Mouse (Mus musculus) heart, adult 2 months (tissue): ENCODE measurements around the gene 1700013G24Rik. TPM values are rescaled to one million over a fixed set of nuclear protein-coding genes. Genes with fewer than 3 reads are reported as not detected.

Experiments
- DNase-seq, 2 experiments: peaks; one replicate each; pipeline ENCODE4 v3.0.0; 2021
- H3K27ac ChIP-seq: fragments of 200-600 bp; 2 replicates; pipeline ENCODE4 v1.8.1; 2022
- H3K27me3 ChIP-seq: fragments of 200-500 bp; 2 replicates; pipeline ENCODE4 v1.6.1; 2012; ENCODE audit warnings: mild to moderate bottlenecking, low read length, inconsistent platforms, mixed read lengths; ENCODE audit not compliant: control insufficient read depth, insufficient read depth
- H3K36me3 ChIP-seq: fragments of 200-500 bp; 2 replicates; pipeline ENCODE4 v1.6.1; 2012; ENCODE audit warnings: low read length, inconsistent platforms; ENCODE audit not compliant: control insufficient read depth, insufficient read depth
- H3K4me1 ChIP-seq: fragments of 200-500 bp; 2 replicates; pipeline ENCODE4 v1.6.1; 2011; ENCODE audit warnings: low read length; ENCODE audit not compliant: control insufficient read depth, insufficient read depth
- H3K4me3 ChIP-seq: fragments of 200-600 bp; 2 replicates; pipeline ENCODE4 v1.8.1; 2022
- H3K79me2 ChIP-seq: fragments of 200-500 bp; replicated peaks from 2 replicates; pipeline ENCODE4 v1.6.1; 2012; ENCODE audit warnings: mild to moderate bottlenecking, inconsistent platforms, low read length, moderate library complexity, mixed read lengths; ENCODE audit not compliant: control insufficient read depth, insufficient read depth
- H3K9ac ChIP-seq: fragments of 200-500 bp; 2 replicates; pipeline ENCODE4 v1.6.1; 2012; ENCODE audit warnings: low read depth, mild to moderate bottlenecking, control low read depth, inconsistent platforms, low read length, mixed read lengths
- CTCF ChIP-seq: fragments of 200-600 bp; IDR thresholded peaks from 2 replicates; pipeline ENCODE4 v1.8.1; 2022; ENCODE audit warnings: antibody characterized with exemption, mild to moderate bottlenecking, moderate library complexity
- EP300 ChIP-seq: fragments of 200-500 bp; IDR thresholded peaks from 2 replicates; pipeline ENCODE4 v1.6.1; 2011; ENCODE audit warnings: low read depth, low read length, control low read depth; ENCODE audit not compliant: insufficient read depth
- POLR2A ChIP-seq: fragments of 200-500 bp; IDR thresholded peaks from 2 replicates; pipeline ENCODE4 v1.6.1; 2011; ENCODE audit warnings: mild to moderate bottlenecking, low read depth, low read length, control low read depth; ENCODE audit not compliant: insufficient read depth
- WGBS: fragments of 180-500 bp; shearing (Covaris S2); methylation state at CpG from one replicate; pipeline ENCODE4 v1.1.7; 2018; 5-methylcytosine and 5-hydroxymethylcytosine counted together
- intact Hi-C: fragments of 180-260 bp; cut with DNase I; formaldehyde crosslinking; loops from one replicate; pipeline ENCODE4 v1.15.1; 2025
- polyA plus RNA-seq: library from polyadenylated mRNA; depleted of rRNA; stranded (reverse); fragments of >200 nt; gene quantifications from 2 replicates; pipeline ENCODE4 v1.2.3, GENCODE M21; 2012
- total RNA-seq, 2 experiments: library from RNA; stranded (reverse); gene quantifications; 2 replicates each; pipeline ENCODE4 v1.2.3; 2021

The 1700013G24Rik gene
- total and polyA plus RNA-seq, 3 experiments: 0.57 TPM; not detected in 2

DNA sequence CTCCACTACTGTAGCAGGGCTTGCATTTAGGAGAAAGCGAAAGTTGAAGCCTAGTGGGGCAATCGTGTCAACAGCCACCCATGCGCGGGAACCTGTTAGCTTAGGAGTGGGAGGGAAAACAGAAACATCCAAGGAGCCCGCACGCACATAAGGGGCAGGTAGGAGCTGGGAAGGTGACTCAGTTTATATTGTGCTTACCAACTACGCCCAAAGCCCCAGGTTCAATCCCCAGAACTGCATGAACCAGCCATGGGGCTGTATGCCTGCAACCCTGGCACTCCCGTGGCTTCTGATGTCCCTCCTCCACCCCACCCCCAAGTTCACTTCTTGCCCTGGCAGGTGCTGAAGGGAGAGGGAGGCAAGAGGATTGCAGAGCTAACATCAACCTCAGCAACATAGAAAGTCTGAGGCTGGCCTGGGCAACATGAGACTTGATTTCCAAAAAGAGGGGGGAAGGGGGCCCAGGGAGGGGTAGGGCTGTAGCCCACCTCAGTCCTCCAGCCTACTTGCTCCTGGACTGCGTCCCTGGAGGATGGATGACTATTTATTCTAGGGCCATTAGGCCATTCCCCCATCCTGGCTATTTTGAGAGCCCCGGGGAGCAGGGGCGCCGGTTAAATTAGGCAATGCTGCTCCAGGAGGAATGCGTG lies 28.4 kb downstream of the 1700013G24Rik start:
- DNase-seq: peak; percentile 29 to 40
- 44% methylated on average over 13 of the region's 13 CpGs for WGBS
- H3K9ac ChIP-seq: peak overlapping the region; percentile 31
- H3K27me3 ChIP-seq: no peaks in the 10 kb centered on the region
- H3K4me1 ChIP-seq: peaks cover 72% of the 10 kb centered on the region
- H3K27ac ChIP-seq: peak overlapping the region; percentile 95
- peaks cover 7% of the 10 kb centered on the region for H3K79me2 ChIP-seq
- intact Hi-C loops: no loop called here
- H3K36me3 ChIP-seq: peaks cover 27% of the 10 kb centered on the region
- no peak overlapping the region for H3K4me3 ChIP-seq
- TF ChIP-seq POLR2A: no peak
- TF ChIP-seq EP300: no peak
- TF ChIP-seq CTCF: no peak

GRCm38 (mm10) chr4:137483871-137484270 lies 30.8 kb downstream of the 1700013G24Rik start:
- H3K9ac ChIP-seq: peak overlapping the region; percentile 37
- 8% methylated on average over 16 of the region's 16 CpGs for WGBS
- H3K36me3 ChIP-seq: peaks cover 29% of the 10 kb centered on the region
- intact Hi-C loops: no loop called here
- peaks cover 7% of the 10 kb centered on the region for H3K79me2 ChIP-seq
- no peaks in the 10 kb centered on the region for H3K27me3 ChIP-seq
- TF ChIP-seq EP300: peak; percentile 67; the same call in 1 of the 2 replicates
- TF ChIP-seq POLR2A: no peak
- DNase-seq: peak; percentile 73 to 80
- peak overlapping the region; percentile 25; the same call in 1 of the 2 replicates for H3K4me3 ChIP-seq
- H3K27ac ChIP-seq: peak overlapping the region; percentile 95
- H3K4me1 ChIP-seq: peaks cover 71% of the 10 kb centered on the region

DNA sequence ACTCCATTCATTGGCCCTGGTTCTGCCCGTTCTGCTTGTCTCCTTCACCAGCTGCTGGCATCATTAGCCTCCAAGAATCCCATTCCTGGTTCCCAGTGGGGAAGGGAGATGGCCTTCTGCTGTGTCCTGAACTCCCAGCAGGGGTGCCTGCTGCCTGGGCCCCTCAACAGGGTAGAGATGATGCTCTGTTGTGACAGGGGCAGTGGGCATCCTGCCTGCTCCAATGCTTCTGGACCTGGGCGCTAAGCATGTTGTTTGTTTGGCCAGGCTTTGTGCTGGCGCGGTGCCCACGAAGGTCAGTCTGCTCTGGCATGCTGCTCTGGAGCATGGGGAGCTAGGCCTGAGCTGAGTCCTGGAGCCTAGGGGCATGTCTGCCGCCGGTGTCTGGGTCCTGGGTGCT lies 31.5 kb downstream of the 1700013G24Rik start:
- TF ChIP-seq EP300: no peak
- TF ChIP-seq CTCF: 0 out of 2 replicates have a peak, but pooled peaks have one; percentile 13
- TF ChIP-seq POLR2A: no peak
- Histone ChIP-seq H3K4me3 (peak overlapping the region; percentile 17; the same call in 1 of the 2 replicates), H3K4me1 (peaks cover 68% of the 10 kb centered on the region), H3K36me3 (peaks cover 22% of the 10 kb centered on the region), H3K9ac (peak overlapping the region; percentile 37), H3K27ac (peak overlapping the region; percentile 95), H3K79me2 (peaks cover 5% of the 10 kb centered on the region), H3K27me3 (no peaks in the 10 kb centered on the region)
- WGBS: 9% methylated on average over 7 of the region's 7 CpGs
- intact Hi-C loops: no loop called here
- peak; percentile 80 for DNase-seq

- H3K4me1 ChIP-seq: peaks cover 73% of the 10 kb centered on the region
- peak overlapping the region; percentile 9; the same call in 1 of the 2 replicates for H3K4me3 ChIP-seq
- peaks cover 21% of the 10 kb centered on the region for H3K36me3 ChIP-seq
- 0 out of 2 replicates have a peak, but pooled peaks have one; percentile 11 for TF ChIP-seq EP300
- TF ChIP-seq CTCF: no peak
- no peaks in the 10 kb centered on the region for H3K27me3 ChIP-seq
- peaks cover 3% of the 10 kb centered on the region; the same call in 1 of the 2 replicates for H3K79me2 ChIP-seq
- peak overlapping the region; percentile 95 for H3K27ac ChIP-seq
- 18% methylated on average over 14 of the region's 14 CpGs for WGBS
- intact Hi-C loops: loop anchor here (5.0 kb wide), 1 partner anchor 38 kb away; no protein-coding TSS in a partner anchor
- peak overlapping the region; percentile 52 for H3K9ac ChIP-seq
- DNase-seq: peak; percentile 30 to 49
Measured at GRCm38 (mm10) chr4:137485258-137485960, 32.3 kb downstream of the 1700013G24Rik start.

DNA sequence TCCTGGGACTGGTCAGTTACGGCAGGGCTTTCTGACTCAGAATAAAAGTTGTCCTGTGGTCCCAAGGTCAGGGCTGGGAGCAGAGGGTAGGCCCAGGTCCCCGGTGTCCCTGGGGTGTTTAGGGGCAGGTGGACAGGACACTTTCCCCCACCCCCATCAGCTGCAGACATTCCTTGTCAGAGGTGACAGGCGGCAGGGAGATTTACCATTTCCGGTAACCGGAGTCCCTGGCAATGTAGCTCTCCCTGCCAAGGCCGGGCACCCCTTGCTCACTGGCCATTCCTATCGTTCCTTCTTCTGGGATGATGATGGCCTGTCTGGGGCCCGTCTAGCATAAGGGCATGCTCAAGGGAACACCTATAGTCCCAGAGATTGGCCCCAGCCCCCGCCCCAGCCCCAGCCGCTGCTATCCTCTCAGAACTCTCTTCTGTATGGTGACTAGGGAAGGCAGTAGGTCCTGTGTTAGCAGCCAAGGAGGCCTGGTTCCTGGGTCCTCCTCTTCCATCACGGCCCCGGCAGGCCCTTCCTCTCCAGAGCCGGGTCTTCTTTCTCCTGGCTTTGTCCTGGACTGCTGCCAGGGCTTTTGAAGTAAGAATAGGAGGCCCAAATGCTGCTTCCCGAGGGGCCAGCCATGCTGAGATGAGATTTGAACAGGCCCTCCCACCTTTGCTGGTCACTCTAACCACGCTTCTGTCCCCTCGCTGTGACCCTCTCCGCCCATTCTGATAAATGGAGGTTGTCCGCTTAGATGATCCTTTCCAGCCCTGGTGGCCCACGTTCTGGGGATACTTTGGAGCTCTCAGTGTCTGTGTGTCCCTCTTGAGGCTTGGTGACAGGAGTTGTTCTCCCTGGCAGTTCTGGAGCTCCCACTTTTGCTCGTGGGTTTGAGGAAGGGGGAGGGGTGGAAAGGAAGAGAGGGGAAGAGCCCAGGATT lies 33.3 kb downstream of the 1700013G24Rik start:
- intact Hi-C loops: loop anchor here (5.0 kb wide), 1 partner anchor 39 kb away; no protein-coding TSS in a partner anchor
- DNase-seq: peak; percentile 60 to 63
- H3K4me1 ChIP-seq: peaks cover 67% of the 10 kb centered on the region

More for the DNA sequence above, 33.3 kb downstream of the 1700013G24Rik start:
- 11% methylated on average over 20 of the region's 20 CpGs for WGBS
- Histone ChIP-seq H3K36me3 (peaks cover 21% of the 10 kb centered on the region), H3K4me3 (peak overlapping the region; percentile 9; the same call in 1 of the 2 replicates), H3K9ac (peak overlapping the region; percentile 52), H3K27ac (peak overlapping the region; percentile 95), H3K79me2 (peaks cover 2% of the 10 kb centered on the region; the same call in 1 of the 2 replicates), H3K27me3 (no peaks in the 10 kb centered on the region)
- no peak for TF ChIP-seq EP300
- 0 out of 2 replicates have a peak, but pooled peaks have one; percentile 17 for TF ChIP-seq POLR2A
